Mouse (Mus musculus) thymus, postnatal 0 days (tissue): ENCODE measurements at regions not wholly inside any gene's neighbourhood (a gene's known extent, or its start where the extent isn't known, plus 50 kb on each side); places are given as distances from the start of the nearest gene placed in this dataset.
A peak's percentile ranks its signal among the peaks of the same experiment; 100 is the strongest.

ENCODE experiments used
- DNase-seq: peaks from one replicate; pipeline ENCODE4 v3.0.0-alpha.2; 2015; ENCODE audit warnings: low spot score

DNA sequence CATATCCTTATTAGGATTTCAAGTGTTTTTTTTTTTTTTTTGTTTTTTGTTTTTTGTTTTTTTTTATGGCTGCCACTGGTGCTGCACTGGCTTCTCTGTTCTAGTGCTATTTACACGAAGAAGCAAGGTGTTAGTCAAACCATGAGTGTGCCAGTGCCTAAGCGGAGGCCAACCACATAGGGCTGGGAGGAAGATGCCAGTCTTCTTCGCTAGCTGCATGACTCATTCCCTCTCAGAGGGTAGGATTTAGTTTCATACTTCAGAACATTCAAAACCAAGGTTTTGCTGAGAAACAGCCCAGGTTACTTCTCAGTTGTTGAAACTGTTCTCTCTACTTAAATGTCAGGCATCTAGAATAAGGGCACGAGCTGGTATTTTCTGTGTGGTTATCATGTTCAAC, 72.6 kb downstream of the Icos start:
- DNase-seq = no peak

DNA sequence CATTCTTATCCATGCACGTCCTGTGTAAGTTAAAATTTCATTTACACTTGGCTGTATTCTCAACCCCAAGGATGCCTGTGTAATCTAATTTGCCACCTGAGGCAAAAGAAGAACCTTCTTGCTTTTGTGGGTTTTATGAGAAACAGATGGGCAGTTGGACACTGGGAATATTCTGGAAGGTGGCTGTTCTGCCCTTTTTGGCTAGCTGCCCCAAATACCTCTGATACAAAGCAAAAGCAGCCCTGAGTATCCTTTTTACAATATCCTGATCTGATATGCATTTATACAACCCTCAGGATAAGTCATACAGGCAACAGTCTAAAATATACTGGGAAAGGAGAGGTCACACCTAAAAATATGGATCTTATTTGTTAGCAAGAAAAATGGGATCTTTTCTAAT, 75.9 kb downstream of the Icos start:
- no peak for DNase-seq

DNA sequence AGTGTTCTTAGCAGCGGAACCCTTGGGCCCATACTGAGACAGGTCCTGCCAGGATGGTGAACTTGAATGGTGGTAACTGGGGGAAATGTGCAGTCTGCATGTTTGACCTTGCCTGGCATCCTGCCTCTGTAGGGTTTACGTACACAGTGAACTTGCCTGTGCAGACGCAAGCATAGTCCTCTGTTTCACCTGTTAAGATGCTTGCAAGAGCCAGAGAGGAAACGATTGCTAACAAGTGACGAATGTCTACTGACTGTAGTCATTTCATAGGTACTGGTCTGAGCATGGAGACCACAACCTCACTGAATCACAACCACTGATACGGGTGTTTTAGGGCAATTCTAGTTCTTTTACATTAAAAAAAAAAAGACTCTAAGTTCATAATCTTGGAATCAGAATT, 76.7 kb downstream of the Icos start:
- DNase-seq = no peak

DNA sequence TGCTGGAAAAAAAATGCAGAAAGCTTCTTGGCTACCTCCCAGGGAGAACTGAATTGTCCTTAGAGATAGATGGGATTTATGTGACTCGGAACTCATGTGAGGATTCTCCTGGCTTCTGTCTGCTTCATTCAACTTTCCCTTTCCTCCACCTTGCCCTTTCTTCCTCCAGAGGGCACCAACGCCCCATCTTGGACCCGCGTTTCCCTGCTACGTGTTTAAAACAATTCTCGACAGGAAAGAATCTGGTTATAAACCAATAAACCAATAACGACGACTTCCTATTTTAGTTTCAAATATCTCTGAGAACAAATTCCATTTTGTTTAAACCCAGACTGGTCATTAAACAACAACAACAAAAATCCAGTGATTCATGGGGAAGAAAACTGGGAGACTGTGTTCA, 77.4 kb downstream of the Icos start:
- DNase-seq = peak; percentile 38

DNA sequence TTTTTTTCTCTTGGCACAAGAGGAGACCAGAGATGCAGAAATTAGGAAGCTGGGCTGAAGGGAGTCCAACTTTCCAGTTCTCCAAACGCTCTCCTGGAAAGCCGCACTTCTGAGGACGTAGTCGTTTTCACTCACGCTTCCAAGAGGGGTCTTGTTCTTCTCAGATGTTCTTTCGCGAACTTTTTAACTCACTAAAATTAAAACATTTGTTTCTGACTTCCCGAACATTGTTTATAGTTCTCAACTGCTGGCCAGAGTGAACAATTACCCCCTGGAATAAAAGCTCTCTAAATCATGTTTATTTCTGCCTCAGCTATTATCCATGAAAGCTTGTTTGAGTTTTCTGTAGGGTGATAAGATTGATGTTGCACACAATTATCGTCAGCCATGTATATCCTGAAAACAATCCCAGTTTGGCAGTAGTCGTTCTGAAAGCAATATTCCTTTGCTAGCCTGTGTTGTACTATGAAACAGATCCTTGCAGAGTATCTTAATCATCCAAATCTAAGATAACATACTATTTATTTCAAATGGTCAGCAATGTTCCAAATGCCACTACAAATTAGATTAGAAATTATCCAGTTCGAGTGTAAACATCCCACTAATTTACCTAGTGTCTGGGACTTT, 82.3 kb downstream of the Icos start:
- DNase-seq = no peak

DNA sequence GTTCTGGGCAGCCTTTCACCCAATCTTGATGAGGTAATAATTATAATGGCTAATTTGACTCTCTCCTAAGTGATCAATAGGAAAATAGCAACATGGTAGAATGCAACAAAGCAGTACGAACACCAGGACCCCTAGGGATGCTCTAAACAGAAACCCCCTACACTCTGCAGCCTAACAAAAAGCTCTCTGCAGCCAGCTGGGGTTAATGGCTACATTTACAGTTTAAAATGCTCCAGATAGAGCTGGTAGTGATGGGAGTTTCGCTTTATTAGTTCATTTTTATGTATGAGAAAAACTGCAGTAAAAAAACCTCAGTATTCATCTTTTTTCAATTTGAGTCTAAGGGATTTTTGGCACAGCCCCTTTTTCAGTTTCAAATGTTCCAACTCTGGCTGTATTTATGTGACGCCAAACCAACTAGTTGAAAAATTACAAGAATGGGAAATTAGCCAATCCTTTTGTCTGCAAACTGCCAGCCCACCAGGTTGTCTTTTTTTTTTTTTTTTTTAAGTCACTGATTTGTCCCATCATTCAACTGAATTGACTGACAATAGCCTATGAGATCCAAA, 84.2 kb downstream of the Icos start:
- no peak for DNase-seq

DNA sequence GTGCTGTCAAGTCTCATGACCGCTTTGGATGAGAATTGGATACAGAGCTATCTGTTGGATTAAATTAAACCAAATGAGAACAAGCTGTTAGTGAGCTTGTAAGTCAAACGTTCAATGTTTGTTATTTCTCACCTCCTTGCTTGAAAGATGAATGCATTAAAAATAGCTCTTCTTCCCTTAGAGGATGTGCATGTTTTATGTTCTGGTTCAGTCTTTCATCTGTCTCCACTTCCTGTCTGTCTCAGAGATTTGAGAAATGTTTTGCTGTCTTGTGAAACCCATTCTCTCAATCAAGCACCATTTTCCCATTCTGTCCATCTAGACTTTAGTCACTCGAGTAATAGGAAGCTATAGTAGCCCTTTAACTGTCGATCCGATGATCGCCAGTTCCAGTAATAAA, 90.4 kb downstream of the Icos start:
- peak; percentile 12 for DNase-seq

DNA sequence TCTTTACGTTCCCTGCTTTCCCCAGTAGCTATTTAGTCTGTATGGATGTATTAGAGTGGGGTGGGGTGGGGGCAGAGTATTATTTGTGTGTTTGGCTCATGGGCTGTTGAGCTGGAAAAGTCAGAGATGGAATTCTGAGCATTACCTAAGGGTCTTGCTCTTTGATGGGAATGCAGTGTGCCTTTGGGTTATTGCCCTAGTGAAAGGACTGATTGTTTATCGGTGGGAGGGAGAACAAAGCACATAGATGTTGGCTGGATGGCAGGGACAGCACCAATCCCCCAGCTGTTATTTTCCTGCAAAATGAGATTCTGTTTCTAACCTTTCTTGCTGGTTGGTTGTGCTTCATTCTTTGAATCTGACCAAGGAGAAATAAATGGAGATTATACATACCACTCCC, 96.4 kb downstream of the Icos start:
- DNase-seq = no peak

DNA sequence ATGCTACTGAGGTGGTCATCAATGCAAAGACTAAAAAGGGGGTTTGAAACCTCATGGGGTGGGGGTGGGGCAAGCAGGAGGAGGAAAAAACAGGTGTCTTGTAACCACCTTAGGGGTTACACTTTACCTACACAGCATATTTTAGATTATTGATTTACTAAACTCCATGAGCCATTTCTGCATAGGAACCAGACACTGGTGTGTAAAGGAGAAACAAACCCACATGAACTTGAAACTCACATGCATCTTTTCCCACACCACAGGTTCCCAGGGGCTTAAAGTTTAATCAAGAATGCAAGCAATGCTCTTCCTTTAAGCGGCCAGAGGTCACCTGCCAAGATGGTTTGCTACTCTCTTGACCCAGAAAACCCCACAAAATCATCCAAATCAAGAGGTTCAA, 97.6 kb downstream of the Icos start:
- DNase-seq = no peak

DNA sequence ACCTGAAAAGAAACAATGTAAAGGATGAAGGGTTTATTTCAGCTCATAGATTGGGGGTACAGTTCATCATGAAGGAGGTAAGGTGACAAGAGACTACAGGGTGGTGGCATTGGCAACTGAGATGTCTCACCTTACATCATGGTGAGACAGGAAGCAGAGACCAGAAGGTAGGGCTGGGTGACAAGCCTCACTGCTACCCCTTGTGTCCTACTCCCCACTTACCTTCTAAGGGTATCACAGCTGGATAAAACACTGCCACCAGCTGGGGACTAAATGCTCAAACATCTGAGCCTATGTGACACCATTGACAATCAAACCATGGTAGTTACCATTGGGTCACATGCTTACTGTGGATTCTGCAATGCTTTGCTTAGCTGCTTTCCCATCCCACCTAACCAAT, 107.0 kb downstream of the Icos start:
- DNase-seq = peak; percentile 9

DNA sequence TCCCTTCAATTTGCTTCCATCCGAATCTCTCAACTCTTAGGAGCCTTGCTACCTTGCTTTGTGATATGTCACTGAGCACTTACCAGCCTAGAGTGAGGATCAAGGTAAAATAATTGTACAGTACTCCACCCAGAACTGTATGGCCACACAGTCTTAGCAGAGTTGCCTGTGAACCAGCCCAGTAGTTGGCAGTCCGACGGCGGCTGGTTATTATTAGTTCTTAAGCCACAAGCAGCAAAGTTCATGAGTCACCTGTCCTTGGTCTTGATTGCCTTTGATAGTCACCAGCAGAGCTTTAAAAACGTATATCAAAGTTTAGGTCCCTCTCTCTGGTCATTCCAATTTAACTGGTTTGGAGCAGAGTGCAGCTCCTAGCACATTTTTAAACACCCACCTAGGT, 109.1 kb downstream of the Icos start:
- no peak for DNase-seq

DNA sequence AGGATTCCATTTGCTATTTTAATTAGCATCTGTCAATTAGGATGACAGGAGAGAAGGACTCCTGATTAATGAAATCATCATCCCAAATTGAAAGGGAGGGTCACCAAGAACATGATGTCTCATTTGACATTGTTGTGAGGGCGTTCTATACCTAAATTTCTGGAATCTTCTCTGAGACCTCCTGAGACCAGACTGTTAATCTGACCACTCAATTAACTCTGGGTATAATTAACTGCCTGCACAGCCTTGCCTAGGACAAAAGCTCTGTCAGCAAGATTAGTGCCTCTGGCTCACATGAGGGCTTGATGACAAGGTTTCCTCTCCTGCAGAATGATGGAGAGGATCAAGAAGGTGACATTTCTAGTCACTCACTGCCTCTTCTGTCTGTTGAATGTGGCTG, 113.1 kb downstream of the Icos start:
- no peak for DNase-seq

DNA sequence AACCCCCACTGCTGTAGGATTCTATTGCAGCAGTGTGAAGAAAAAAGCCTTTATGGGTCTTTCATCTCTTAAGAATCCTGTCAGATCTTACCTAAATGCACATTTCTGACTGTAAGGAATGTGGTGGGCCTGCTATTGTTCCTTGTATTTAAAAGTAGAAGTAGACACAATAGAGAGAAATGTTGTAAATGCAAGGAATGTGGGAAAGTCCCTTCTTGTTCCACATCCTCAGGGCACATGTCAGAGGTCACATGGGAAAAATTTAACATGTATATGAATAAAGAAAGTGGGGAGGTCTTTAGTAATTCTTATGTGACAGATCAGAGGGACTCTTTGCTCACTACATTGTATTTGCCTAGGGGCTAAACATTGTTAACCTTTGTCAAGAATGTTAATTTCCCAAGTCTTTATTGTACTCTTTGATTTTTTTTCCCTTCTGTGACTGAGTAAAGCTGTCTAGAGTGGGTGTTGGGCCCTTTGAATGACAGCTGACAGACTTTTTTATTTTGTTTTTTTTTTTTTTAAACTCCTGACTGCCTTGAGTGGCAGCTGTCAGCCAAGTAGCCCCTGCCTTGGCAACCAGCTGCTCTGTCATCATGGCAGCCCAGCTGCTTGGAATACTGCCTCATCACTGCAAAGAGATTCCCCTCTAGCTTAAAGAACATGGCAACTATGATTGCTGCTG, 117.9 kb downstream of the Icos start:
- no peak for DNase-seq

DNA sequence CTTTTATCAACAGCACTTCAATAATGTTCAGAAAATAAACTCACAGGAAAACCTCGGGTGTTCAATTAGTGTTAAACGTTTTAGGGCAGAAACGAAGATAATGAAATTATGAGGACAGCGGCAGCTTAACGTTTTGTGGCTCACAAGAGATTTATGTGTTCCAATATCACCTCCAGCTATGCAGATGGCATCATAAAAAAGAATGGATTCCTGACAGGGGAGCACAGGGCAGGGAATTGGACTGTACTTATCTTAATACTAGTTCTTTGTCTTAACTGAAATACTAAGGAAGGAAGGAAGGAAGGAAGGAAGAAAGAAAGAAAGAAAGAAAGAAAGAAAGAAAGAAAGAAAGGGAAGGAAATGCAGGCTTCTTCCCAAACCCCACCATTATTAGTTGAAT, 121.6 kb downstream of the Icos start:
- DNase-seq = no peak

DNA sequence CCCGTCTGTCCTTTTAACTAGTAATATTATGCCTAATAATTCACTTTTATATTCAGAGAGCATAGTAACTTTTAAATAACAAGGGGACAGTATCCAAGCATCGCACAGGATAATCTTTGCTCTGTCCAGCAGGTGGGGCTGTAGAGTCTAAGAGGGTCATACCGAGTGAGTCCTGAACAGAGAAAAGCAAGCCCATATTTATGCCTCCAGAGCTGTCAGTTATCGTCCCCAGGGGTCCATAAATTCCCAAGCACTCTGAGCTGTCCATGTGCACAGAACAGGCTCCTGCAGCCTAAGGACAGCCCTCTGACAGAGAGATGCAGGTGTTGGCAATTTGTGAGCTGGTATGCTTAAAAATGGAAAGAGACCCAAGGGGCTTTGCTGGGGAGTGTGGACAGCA, 124.0 kb downstream of the Icos start:
- DNase-seq = peak; percentile 17

DNA sequence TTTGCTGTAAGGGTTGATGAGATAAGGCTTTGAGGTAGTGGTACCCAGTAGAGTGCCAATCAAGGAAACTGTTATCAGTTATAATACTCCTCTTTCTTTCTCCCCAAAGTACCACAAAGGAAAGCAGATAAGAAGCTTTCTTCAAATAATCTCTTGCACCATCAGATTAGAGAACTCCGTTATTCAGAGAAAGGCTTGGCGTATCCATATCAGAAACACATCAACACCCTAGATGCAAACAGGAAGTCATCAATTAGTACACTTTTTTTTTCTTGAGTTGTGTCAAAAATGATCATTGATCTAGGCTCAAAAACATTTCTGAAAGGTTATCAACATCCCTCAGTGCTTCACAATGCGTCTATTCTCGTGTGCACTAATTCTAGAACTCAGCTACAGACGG, 124.6 kb downstream of the Icos start:
- DNase-seq = no peak

DNA sequence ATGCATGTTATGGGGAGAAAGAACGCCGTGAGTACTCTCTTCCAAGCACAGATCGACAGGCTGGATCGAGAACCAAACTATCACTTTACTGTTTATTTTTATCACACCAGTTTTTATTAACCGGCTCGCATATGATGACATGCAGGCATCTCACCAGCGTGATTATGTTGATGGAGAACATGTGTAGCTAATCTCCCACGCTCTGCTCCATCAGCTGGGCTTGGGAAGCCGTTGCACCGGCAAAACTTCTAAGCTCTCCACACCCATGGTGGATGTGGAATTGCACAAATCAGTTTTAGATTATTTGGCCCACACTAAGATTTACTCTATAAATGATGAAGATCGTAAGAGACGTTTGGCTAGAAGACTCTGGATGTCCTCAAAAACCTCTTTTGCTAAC, 125.9 kb downstream of the Icos start:
- no peak for DNase-seq

DNA sequence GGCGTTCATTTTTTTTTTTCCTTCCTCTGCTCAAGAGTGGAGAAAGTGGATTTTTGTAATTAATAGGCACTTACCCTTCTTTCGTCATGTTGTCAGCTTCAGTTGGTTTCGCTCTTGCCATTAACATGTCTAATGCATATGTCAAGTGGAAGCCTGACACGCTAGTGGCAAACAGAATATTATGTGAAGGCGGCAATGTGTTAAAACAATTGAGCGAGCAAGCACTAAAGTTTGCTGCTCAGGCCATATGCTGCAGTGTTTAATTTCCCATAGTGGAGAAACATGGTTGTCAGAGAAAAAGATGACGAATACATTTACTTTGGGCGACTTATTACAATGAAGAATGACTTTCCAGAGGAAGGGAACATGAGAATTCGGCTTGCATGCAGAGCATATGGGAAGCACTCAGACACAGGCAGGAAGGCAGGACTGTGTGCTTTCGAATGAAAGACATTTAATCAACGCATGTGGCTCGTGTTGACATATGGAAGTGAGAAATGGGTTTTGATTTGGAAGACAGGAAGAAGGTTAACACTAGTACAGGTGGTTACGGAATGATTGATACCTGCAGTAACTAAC, 134.1 kb downstream of the Icos start:
- no peak for DNase-seq

DNA sequence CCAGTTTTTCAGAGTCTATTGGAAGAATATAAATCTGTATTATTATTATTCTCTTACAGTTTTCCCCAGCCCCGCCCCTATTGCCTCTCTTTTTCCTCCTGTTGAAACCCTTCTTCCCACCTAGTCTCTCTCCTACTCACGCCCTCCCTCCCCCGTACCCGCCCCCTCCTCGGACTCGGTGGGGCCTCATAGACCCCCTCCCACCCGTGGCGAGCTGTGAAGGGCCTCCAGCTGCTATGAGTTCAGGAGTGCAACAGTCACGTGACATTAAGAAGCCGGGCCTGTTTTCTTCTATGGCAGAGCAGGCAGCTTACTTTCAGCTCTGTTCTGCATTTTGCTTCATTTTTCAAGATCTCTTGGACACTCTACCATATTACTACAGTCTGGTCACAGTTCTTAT, 139.8 kb downstream of the Icos start:
- no peak for DNase-seq

DNA sequence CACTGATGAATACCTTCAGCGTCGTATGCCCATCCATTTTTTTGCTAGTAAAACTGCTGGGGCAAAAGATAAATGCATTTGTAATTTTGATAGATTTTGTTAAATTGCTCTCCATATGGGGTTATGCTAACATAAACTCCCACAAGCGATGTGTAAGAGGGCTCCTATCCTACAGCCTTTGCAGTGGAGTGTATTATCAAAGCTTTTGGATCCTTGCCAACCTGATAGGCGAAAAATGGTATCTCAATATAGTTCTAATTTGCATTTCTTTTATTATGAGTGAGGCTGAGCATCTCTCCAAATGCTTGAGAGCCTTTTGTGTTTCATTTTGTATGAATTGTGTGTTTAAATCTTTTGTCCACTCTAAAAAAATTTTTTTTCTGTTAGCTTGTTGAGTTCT, 140.3 kb downstream of the Icos start:
- no peak for DNase-seq

DNA sequence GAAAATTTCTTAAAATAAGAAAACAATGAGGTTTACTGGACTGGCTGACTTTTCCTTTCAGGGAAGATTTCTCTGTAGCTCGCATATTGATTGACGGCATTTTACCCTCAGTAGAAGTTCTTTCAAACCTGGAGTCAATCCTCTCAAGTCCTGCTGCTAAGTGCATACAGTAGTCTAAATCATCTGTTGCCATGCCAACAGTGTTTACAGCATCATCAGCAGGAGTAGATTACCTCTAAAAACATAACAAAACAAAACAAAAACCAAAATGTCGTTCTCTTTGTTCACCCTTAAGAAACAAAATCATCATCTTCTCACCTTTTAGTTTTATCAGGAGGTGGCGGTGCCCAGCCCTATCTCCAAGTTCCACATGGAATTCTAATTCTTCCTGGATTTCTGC, 143.8 kb downstream of the Icos start:
- no peak for DNase-seq

DNA sequence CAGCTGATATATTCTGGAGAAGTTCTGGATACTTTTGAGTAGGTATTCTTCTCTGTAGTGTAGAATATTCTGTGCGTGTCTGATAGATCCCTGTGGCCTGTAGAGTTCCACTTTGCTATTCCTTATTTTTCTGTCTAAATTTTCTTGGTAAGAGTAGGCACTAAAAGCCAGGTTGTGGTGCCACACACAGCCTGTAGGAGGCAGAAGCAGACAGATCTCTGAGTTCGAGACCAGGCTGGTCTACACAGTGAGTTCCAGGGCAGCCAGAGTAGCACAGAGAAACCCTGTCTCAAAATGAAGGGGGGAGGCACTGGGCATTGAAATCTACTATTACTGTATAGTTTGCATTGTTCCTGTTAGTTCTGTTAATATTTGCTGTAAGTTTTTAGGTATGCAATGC, 147.4 kb downstream of the Icos start:
- DNase-seq = no peak
